27 mouse cellular contexts compared by ENCODE assay signal in the genomic region with DNA sequence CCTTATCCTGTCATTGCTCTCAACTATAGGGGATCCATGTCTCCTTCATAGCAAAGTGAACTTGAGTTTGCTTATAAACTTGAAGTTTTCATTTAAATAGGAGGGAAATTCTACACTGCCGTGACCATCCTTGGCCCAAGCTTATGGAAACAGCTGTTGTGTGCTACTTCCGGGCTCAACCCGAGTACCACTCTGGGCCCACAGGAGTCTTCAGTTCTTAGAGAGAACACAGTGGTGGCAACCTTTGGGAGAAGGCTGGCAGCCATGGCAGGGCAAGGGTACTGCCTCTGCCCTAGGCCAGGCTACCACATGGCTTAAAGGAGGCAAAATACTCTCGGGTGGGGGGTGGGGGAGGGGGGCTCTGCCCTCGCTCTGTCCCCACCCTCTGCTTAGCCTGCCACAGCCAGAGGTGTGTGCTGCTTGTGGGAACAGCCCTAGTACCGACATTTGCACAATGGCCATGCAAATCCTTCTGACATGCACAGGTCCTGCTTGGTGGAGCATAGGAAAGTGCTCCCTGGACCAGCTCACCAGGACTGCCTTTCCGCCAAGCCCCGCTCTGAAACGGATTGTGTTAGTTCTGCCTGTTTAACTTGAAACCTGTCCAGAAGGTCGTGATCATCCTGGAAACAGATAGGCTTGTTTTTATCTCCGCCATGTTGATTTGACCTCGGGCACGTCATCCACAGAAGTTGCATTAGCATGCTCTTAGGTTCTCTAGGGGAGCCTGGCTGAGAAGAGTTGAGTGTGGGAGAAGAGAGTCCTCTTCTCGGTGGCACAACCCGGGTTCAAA. TPM values are rescaled to one million over a fixed set of nuclear protein-coding genes. Genes with fewer than 3 reads are reported as not detected.
DNase-seq lines count a peak whose midpoint lies in the region; ATAC-seq and TF ChIP-seq lines count a peak whose summit lies in the region.
"Had no signal": no experiment of that assay in that cellular context is flagged by ENCODE, and none has a peak within 500 bp of the region (broad histone marks: within the 10 kb centered on the region; RNA-seq: fewer than 3 reads in every experiment).

No protein-coding gene starts in this region.

- H3K36me3 ChIP-seq in heart, embryonic 14.5 days (ENCODE audit: control insufficient read depth, insufficient read depth, low read length), result peaks cover 8% of the 10 kb centered on the region; the same call in 1 of the 2 replicates
- peaks cover 53% of the 10 kb centered on the region for H3K36me3 ChIP-seq in liver, embryonic 12.5 days
- peaks cover 5% of the 10 kb centered on the region; the same call in 1 of the 2 replicates for H3K36me3 ChIP-seq in ES-E14 (ENCODE audit: control insufficient read depth, insufficient read depth, low read length, poor library complexity, severe bottlenecking)
- H3K36me3 ChIP-seq in liver, postnatal 0 days (replicated peaks; ENCODE audit: insufficient read depth, low read length), result peaks cover 4% of the 10 kb centered on the region

- no peak overlapping the region for H3K4me2 ChIP-seq in heart, embryonic 14.5 days (ENCODE audit: low read length)
- H3K4me2 ChIP-seq in liver, embryonic 12.5 days, result no peak overlapping the region
- no peak overlapping the region for H3K4me2 ChIP-seq in liver, postnatal 0 days (ENCODE audit: low read depth, low read length)
- H3K4me2 ChIP-seq: hindbrain, embryonic 14.5 days; midbrain, embryonic 12.5 days had no signal

- in situ Hi-C loops in ES-E14 (cut with MboI; ENCODE audit: low sequenced_read_pairs in 2 of 2, unreplicated experiment in 2 of 2), result loop anchor here (25.0 kb wide), 2 partner anchors 219 to 1306 kb away; no protein-coding TSS in a partner anchor

- H3K9ac ChIP-seq in heart, embryonic 14.5 days (ENCODE audit: low read length), result no peak overlapping the region
- H3K9ac ChIP-seq in liver, embryonic 12.5 days, result no peak overlapping the region
- peak overlapping the region; percentile 31; the same call in 1 of the 2 replicates for H3K9ac ChIP-seq in ES-E14 (ENCODE audit: insufficient read depth, low read depth, low read length, poor library complexity, severe bottlenecking)
- H3K9ac ChIP-seq in liver, postnatal 0 days (replicated peaks), result no peak overlapping the region
- H3K9ac ChIP-seq: forebrain, postnatal 0 days; hindbrain, embryonic 14.5 days; midbrain, embryonic 12.5 days had no signal

- no peak for TF ChIP-seq EP300 in liver, postnatal 0 days (IDR thresholded peaks at IDR 0.05; ENCODE audit: low read depth)

- no peak overlapping the region for H3K4me3 ChIP-seq in heart, embryonic 14.5 days (ENCODE audit: control insufficient read depth in 1 of 2, insufficient read depth in 1 of 2, low read depth in 1 of 2, low read length in 2 of 2)
- no peak overlapping the region for H3K4me3 ChIP-seq in liver, embryonic 12.5 days
- no peak overlapping the region for H3K4me3 ChIP-seq in ES-E14 (ENCODE audit: insufficient read depth in 1 of 2, low read depth in 1 of 2, low read length in 2 of 2, poor library complexity in 1 of 2, severe bottlenecking in 1 of 2)
- no peak overlapping the region for H3K4me3 ChIP-seq in liver, postnatal 0 days (ENCODE audit: low read depth, low read length)
- H3K4me3 ChIP-seq: heart, embryonic 10.5 days; midbrain, embryonic 12.5 days had no signal

- ATAC-seq in heart, embryonic 14.5 days (ENCODE audit: insufficient number of reproducible peaks, insufficient read depth, low FRiP score, low read depth), result peak; percentile 51; the same call in 1 of the 2 replicates
- ATAC-seq in liver, embryonic 12.5 days, result peak; percentile 40
- ATAC-seq in liver, postnatal 0 days, result peak; percentile 83
- ATAC-seq: forebrain, postnatal 0 days; inflammation-experienced regulatory T-cells, adult 6 months had no signal

- no peaks in the 10 kb centered on the region for H3K27me3 ChIP-seq in heart, embryonic 14.5 days (ENCODE audit: control insufficient read depth, insufficient read depth, low read length)
- no peaks in the 10 kb centered on the region for H3K27me3 ChIP-seq in liver, embryonic 12.5 days (replicated peaks)
- no peaks in the 10 kb centered on the region for H3K27me3 ChIP-seq in liver, postnatal 0 days (ENCODE audit: insufficient read depth, low read length)
- H3K27me3 ChIP-seq: midbrain, embryonic 12.5 days had no signal

- no peak for DNase-seq in heart, postnatal 4 days
- DNase-seq in liver (no peak), ES-E14 (ENCODE audit: low read depth, low spot score) (no peak)
- peak; percentile 37 for DNase-seq in liver, postnatal 0 days
- DNase-seq in right cerebral cortex, postnatal 4 days, result no peak
- DNase-seq: adrenal gland, postnatal 25 days; cerebellum, adult 8-10 months; forebrain, postnatal 0 days; gastrocnemius, postnatal 25 days; heart, postnatal 36 days; kidney, adult 8-10 months; kidney, postnatal 14 days; lung, adult 2 months; lung, postnatal 14 days; retina, postnatal 1 day; right cerebral cortex, postnatal 25 days; thymus, postnatal 25 days had no signal

- 69% methylated on average over 15 of the region's 15 CpGs for WGBS in heart, embryonic 14.5 days
- WGBS in liver, embryonic 12.5 days (ENCODE audit: insufficient replicate concordance), result 74% methylated on average over 15 of the region's 15 CpGs
- 74% methylated on average over 15 of the region's 15 CpGs for WGBS in liver, postnatal 0 days (ENCODE audit: insufficient replicate concordance)

- peaks cover 8 to 15% of the 10 kb centered on the region in 2 experiments for H3K4me1 ChIP-seq in heart, embryonic 14.5 days (ENCODE audit: control insufficient read depth in 2 of 2, insufficient read depth in 2 of 2, low read length in 2 of 2)
- no peaks in the 10 kb centered on the region for H3K4me1 ChIP-seq in liver, embryonic 12.5 days
- H3K4me1 ChIP-seq in ES-E14 (ENCODE audit: control insufficient read depth in 2 of 2, insufficient read depth in 2 of 2, low read length in 2 of 2, poor library complexity in 1 of 2), result peaks cover 0 to 5% of the 10 kb centered on the region in 2 experiments; a peak in 2 of 4 replicates
- H3K4me1 ChIP-seq in liver, postnatal 0 days (ENCODE audit: insufficient read depth), result no peaks in the 10 kb centered on the region; the same call in 1 of the 2 replicates
- H3K4me1 ChIP-seq: midbrain, embryonic 12.5 days had no signal

- no peak overlapping the region for H3K27ac ChIP-seq in heart, embryonic 14.5 days (replicated peaks in 1 of 2; ENCODE audit: control insufficient read depth in 1 of 2, insufficient read depth in 1 of 2, low read depth in 2 of 2, low read length in 2 of 2)
- H3K27ac ChIP-seq in liver, embryonic 12.5 days, result no peak overlapping the region
- H3K27ac ChIP-seq in ES-E14 (ENCODE audit: insufficient read depth, low read depth, low read length, poor library complexity, severe bottlenecking), result no peak overlapping the region
- H3K27ac ChIP-seq in liver, postnatal 0 days (ENCODE audit: low read depth), result peak overlapping the region; percentile 34; the same call in 1 of the 2 replicates
- H3K27ac ChIP-seq: heart, embryonic 10.5 days; hindbrain, embryonic 14.5 days; midbrain, embryonic 12.5 days had no signal

- no peaks in the 10 kb centered on the region for H3K9me3 ChIP-seq in heart, embryonic 14.5 days (ENCODE audit: control insufficient read depth, low read length)
- H3K9me3 ChIP-seq in liver, embryonic 12.5 days (replicated peaks), result no peaks in the 10 kb centered on the region
- H3K9me3 ChIP-seq in ES-E14 (ENCODE audit: control insufficient read depth, insufficient read depth, low read depth, low read length), result no peaks in the 10 kb centered on the region
- no peaks in the 10 kb centered on the region for H3K9me3 ChIP-seq in liver, postnatal 0 days (ENCODE audit: low read length)
- H3K9me3 ChIP-seq: heart, embryonic 10.5 days; midbrain, embryonic 12.5 days had no signal

- no peak for TF ChIP-seq CTCF in liver, postnatal 0 days (IDR thresholded peaks at IDR 0.05; ENCODE audit: low read depth)

TF ChIP-seq in ES-E14, 5 proteins besides CTCF, POLR2A, EP300 and RAD21:
- TF ChIP-seq ZC3H11A (IDR thresholded peaks at IDR 0.05; ENCODE audit: borderline replicate concordance, low read depth, low read length) (no peak), ZNF384 (IDR thresholded peaks at IDR 0.05; ENCODE audit: low read depth, low read length) (no peak), HCFC1 (IDR thresholded peaks at IDR 0.05; ENCODE audit: borderline replicate concordance, insufficient read depth, low read length) (no peak), CHD2 (IDR thresholded peaks at IDR 0.05; ENCODE audit: low read depth, low read length) (no peak)

RNA-seq across cellular contexts. Expression of a gene that starts 20.3 kb away (rescaled TPM):
- polyA plus RNA-seq in heart, embryonic 14.5 days (2014; fragmentation: Nextera tagmentation; extraction: Ambion mirVana), result not detected in 2 replicates
- total RNA-seq in heart, postnatal 4 days (2021), result under 1 TPM; 0.19 to 0.25 TPM
- not detected in 2 replicates for polyA plus RNA-seq in liver, embryonic 12.5 days (2016; fragmentation: Nextera tagmentation; extraction: Ambion mirVana)
- total RNA-seq in ES-E14 (2012; rRNA removed), result 0.71 and 1.7 TPM in 2 replicates
- polyA plus RNA-seq in liver, postnatal 0 days (2015; fragmentation: Nextera tagmentation; extraction: Ambion mirVana), result not detected in 2 replicates
- total RNA-seq: adrenal gland, postnatal 25 days; gastrocnemius, postnatal 25 days; megakaryocyte progenitor cell, adult 5-6 weeks; monocyte, adult 5-6 weeks had no signal
- polyA plus RNA-seq: forebrain, embryonic 11.5 days; inflammation-experienced regulatory T-cells, adult 6 months; spleen, adult 2 months had no signal

RNA-seq across cellular contexts. Expression of a gene that starts 31.8 kb away (rescaled TPM):
- polyA plus RNA-seq in heart, embryonic 14.5 days (2014; fragmentation: Nextera tagmentation; extraction: Ambion mirVana), result 10.5 and 11.1 TPM in 2 replicates
- 10 to 100 TPM in 1 of 2 experiments, 1 to 10 TPM in 1; 7.2 to 11.0 TPM for total RNA-seq in heart, postnatal 4 days (2021)
- 5.4 and 6.1 TPM in 2 replicates for polyA plus RNA-seq in liver, embryonic 12.5 days (2016; fragmentation: Nextera tagmentation; extraction: Ambion mirVana)
- total RNA-seq in ES-E14 (2012; rRNA removed), result 7.7 and 7.9 TPM in 2 replicates
- 3.2 and 3.7 TPM in 2 replicates for polyA plus RNA-seq in liver, postnatal 0 days (2015; fragmentation: Nextera tagmentation; extraction: Ambion mirVana)
